Mouse (Mus musculus) midbrain, embryonic 13.5 days (tissue): ENCODE measurements at regions not wholly inside any gene's neighbourhood (a gene's known extent, or its start where the extent isn't known, plus 50 kb on each side); places are given as distances from the start of the nearest gene placed in this dataset.

ENCODE experiments used
- ATAC-seq: fragments of 200-750 bp; cut with Nextera tagmentation; 2 replicates; pipeline ENCODE4 v1.8.0; 2017; ENCODE audit warnings: mild to moderate bottlenecking, moderate TSS enrichment, moderate library complexity
- H3K27ac ChIP-seq: fragments of 300-500 bp; sonication (generic); 2 replicates; pipeline ENCODE4 v1.5.1; 2015; ENCODE audit warnings: inconsistent platforms, mild to moderate bottlenecking, moderate library complexity
- H3K27me3 ChIP-seq: fragments of 300-500 bp; sonication (generic); 2 replicates; pipeline ENCODE4 v1.6.1; 2015; ENCODE audit warnings: mild to moderate bottlenecking, inconsistent platforms
- H3K36me3 ChIP-seq: fragments of 300-500 bp; sonication (generic); 2 replicates; pipeline ENCODE4 v1.6.1; 2015; ENCODE audit warnings: mild to moderate bottlenecking, inconsistent platforms
- H3K4me1 ChIP-seq: fragments of 300-500 bp; sonication (generic); replicated peaks from 2 replicates; pipeline ENCODE4 v1.6.1; 2015; ENCODE audit warnings: inconsistent platforms
- H3K4me2 ChIP-seq: fragments of 300-500 bp; sonication (generic); replicated peaks from 2 replicates; pipeline ENCODE4 v1.6.1; 2015; ENCODE audit warnings: moderate library complexity, mild to moderate bottlenecking, inconsistent platforms
- H3K4me3 ChIP-seq: fragments of 300-500 bp; sonication (generic); replicated peaks from 2 replicates; pipeline ENCODE4 v1.5.1; 2015; ENCODE audit warnings: mild to moderate bottlenecking, inconsistent platforms
- H3K9ac ChIP-seq: fragments of 300-500 bp; sonication (generic); replicated peaks from 2 replicates; pipeline ENCODE4 v1.6.1; 2015; ENCODE audit warnings: mild to moderate bottlenecking, inconsistent platforms
- H3K9me3 ChIP-seq: fragments of 300-500 bp; sonication (generic); 2 replicates; pipeline ENCODE4 v1.6.1; 2016; ENCODE audit warnings: mild to moderate bottlenecking, inconsistent platforms
- WGBS: fragments of 180-500 bp; shearing (Covaris S2); methylation state at CpG from one replicate; pipeline ENCODE4 v1.1.7; 2015; 5-methylcytosine and 5-hydroxymethylcytosine counted together

DNA sequence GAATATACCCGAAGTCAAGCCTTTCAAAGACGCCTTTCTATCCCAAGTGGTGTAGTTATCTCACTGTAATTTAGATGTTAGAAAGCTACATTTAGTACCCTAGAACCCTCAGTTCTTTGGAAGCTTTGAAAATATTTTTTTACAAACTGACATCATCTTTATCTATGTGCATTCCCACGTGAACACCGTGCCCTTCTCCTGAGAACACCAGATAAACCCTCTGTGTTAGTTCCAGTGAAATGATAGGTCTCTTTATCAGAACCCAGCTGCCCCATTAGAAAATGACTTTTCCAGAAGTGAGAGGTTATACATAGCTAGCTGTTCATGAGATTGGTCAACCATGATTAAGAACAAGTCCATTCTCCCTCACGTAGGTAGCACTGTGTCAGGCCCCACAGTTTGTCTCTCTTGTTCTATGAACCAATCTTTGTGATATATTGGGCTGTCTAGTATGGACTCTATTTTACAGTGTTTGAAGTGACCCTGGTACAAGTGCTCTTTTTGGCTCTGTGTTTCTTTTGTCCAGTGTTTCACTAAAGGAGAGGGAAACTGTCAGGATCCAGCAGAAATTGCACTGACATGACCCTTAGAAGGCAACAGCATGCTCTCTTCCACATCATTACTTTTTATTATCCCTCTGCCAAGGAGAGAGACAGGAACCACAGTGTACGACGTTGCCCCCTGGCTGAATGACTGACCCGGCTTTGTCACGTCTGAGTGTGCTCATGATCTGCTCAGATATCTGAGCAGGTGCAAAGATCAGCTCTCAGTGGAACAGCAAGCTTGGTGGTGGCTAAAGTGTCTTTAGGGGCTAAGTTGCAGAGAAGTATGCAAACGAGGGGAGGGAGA lies 1717.9 kb upstream of the Gm7489 start:
- no peak for ATAC-seq
- Histone ChIP-seq H3K27me3 (no peaks in the 10 kb centered on the region), H3K27ac (no peak overlapping the region), H3K4me3 (no peak overlapping the region), H3K9ac (no peak overlapping the region), H3K36me3 (no peaks in the 10 kb centered on the region), H3K9me3 (no peaks in the 10 kb centered on the region), H3K4me1 (peaks cover 8% of the 10 kb centered on the region), H3K4me2 (no peak overlapping the region)
- 75% methylated on average over 10 of the region's 10 CpGs for WGBS

GRCm38 (mm10) chr15:52167811-52168210 lies 1716.9 kb upstream of the Gm7489 start:
- Histone ChIP-seq H3K27ac (no peak overlapping the region), H3K36me3 (no peaks in the 10 kb centered on the region), H3K4me3 (no peak overlapping the region), H3K27me3 (no peaks in the 10 kb centered on the region), H3K9me3 (no peaks in the 10 kb centered on the region), H3K4me1 (0 out of 2 replicates have a peak, but pooled peaks cover 3% of the 10 kb centered on the region), H3K9ac (no peak overlapping the region), H3K4me2 (no peak overlapping the region)
- WGBS, result 86% methylated on average over 5 of the region's 5 CpGs
- ATAC-seq, result no peak

DNA sequence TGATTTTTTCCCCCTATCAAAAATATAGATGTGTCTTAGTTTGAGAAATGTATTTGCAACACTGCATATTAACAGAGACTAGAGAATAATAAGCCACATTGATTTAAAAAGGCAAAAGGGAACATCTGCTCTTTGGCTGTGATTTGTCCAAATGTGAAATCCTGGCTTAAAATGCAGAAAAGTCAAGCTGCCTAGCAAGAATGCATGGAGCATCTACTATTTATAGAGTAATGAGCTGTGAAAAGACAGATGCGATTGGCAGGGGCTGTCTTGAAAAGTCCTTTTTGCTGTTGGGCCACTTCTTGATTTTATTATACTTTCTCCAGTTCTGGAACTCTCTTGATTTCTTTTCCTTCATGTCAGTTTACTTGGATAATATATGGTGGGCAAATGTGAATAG lies 1707.8 kb upstream of the Gm7489 start:
- Histone ChIP-seq H3K36me3 (no peaks in the 10 kb centered on the region), H3K4me2 (no peak overlapping the region), H3K27me3 (no peaks in the 10 kb centered on the region), H3K27ac (no peak overlapping the region), H3K4me1 (no peaks in the 10 kb centered on the region), H3K9ac (no peak overlapping the region), H3K4me3 (no peak overlapping the region), H3K9me3 (no peaks in the 10 kb centered on the region)
- WGBS, result 88% methylated on average over 1 of the region's 1 CpGs
- no peak for ATAC-seq

- Histone ChIP-seq H3K27me3 (no peaks in the 10 kb centered on the region), H3K4me3 (no peak overlapping the region), H3K4me2 (no peak overlapping the region), H3K4me1 (no peaks in the 10 kb centered on the region), H3K27ac (no peak overlapping the region), H3K36me3 (no peaks in the 10 kb centered on the region), H3K9me3 (no peaks in the 10 kb centered on the region), H3K9ac (no peak overlapping the region)
- 85% methylated on average over 3 of the region's 3 CpGs for WGBS
- no peak for ATAC-seq
These were observed 1706.0 kb upstream of the Gm7489 start for GRCm38 (mm10) chr15:52178668-52179067.

GRCm38 (mm10) chr15:52179379-52179778 lies 1705.3 kb upstream of the Gm7489 start:
- H3K9ac ChIP-seq, result no peak overlapping the region
- ATAC-seq, result no peak
- no peaks in the 10 kb centered on the region for H3K9me3 ChIP-seq
- H3K27me3 ChIP-seq, result no peaks in the 10 kb centered on the region
- no peak overlapping the region for H3K4me2 ChIP-seq
- H3K4me1 ChIP-seq, result no peaks in the 10 kb centered on the region
- H3K36me3 ChIP-seq, result no peaks in the 10 kb centered on the region
- H3K27ac ChIP-seq, result no peak overlapping the region
- no peak overlapping the region for H3K4me3 ChIP-seq

GRCm38 (mm10) chr15:52191176-52191575 lies 1693.5 kb upstream of the Gm7489 start:
- Histone ChIP-seq H3K9me3 (no peaks in the 10 kb centered on the region), H3K27me3 (no peaks in the 10 kb centered on the region), H3K4me3 (no peak overlapping the region), H3K4me1 (no peaks in the 10 kb centered on the region), H3K9ac (no peak overlapping the region), H3K4me2 (no peak overlapping the region), H3K27ac (no peak overlapping the region), H3K36me3 (no peaks in the 10 kb centered on the region)
- WGBS, result 71% methylated on average over 3 of the region's 3 CpGs
- no peak for ATAC-seq

- Histone ChIP-seq H3K27ac (no peak overlapping the region), H3K27me3 (no peaks in the 10 kb centered on the region), H3K4me3 (no peak overlapping the region), H3K36me3 (no peaks in the 10 kb centered on the region), H3K9ac (no peak overlapping the region), H3K9me3 (no peaks in the 10 kb centered on the region; the same call in 1 of the 2 replicates), H3K4me2 (no peak overlapping the region), H3K4me1 (no peaks in the 10 kb centered on the region)
- no peak for ATAC-seq
- 74% methylated on average over 3 of the region's 3 CpGs for WGBS
These were observed 1677.4 kb upstream of the Gm7489 start for GRCm38 (mm10) chr15:52207271-52207670.

DNA sequence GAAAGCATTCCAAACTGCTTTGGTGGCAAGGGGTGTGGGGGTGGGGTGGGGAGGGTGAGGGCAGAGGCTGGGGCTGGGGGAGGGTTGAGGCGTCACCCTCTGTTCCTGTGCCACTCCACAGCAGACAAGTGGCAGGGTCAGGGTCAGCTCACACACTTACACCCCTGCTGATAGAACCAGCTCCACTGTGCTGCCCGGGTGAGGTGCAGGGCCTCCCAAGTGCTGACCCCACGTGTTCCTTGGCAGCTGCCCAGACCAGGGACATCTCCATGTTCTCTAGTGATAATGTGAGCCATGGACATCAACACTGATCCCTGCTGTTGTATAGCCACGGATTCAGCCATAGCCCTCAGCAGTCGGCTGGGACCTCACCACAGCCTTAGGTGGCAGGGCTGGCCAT lies 1652.3 kb upstream of the Gm7489 start:
- WGBS, result 89% methylated on average over 5 of the region's 5 CpGs
- Histone ChIP-seq H3K27ac (no peak overlapping the region), H3K36me3 (no peaks in the 10 kb centered on the region), H3K4me1 (no peaks in the 10 kb centered on the region), H3K4me2 (no peak overlapping the region), H3K9ac (no peak overlapping the region), H3K27me3 (no peaks in the 10 kb centered on the region), H3K9me3 (no peaks in the 10 kb centered on the region), H3K4me3 (no peak overlapping the region)
- ATAC-seq, result no peak

- H3K27ac ChIP-seq, result no peak overlapping the region
- H3K4me3 ChIP-seq, result no peak overlapping the region
- H3K36me3 ChIP-seq, result no peaks in the 10 kb centered on the region
- H3K9ac ChIP-seq, result no peak overlapping the region
- H3K4me2 ChIP-seq, result no peak overlapping the region
- H3K4me1 ChIP-seq, result no peaks in the 10 kb centered on the region
- ATAC-seq, result no peak
- no peaks in the 10 kb centered on the region for H3K9me3 ChIP-seq
- WGBS, result 84% methylated on average over 8 of the region's 8 CpGs
- H3K27me3 ChIP-seq, result no peaks in the 10 kb centered on the region
These were observed 1648.5 kb upstream of the Gm7489 start for GRCm38 (mm10) chr15:52236220-52236619.

- 77% methylated on average over 1 of the region's 1 CpGs for WGBS
- H3K4me2 ChIP-seq, result no peak overlapping the region
- H3K4me3 ChIP-seq, result no peak overlapping the region
- H3K9me3 ChIP-seq, result no peaks in the 10 kb centered on the region
- no peak overlapping the region for H3K9ac ChIP-seq
- H3K36me3 ChIP-seq, result no peaks in the 10 kb centered on the region
- no peak for ATAC-seq
- H3K27me3 ChIP-seq, result no peaks in the 10 kb centered on the region
- no peak overlapping the region for H3K27ac ChIP-seq
- no peaks in the 10 kb centered on the region for H3K4me1 ChIP-seq
These were observed 1641.8 kb upstream of the Gm7489 start for GRCm38 (mm10) chr15:52242890-52243289.
